Mouse (Mus musculus) spleen, postnatal 14 days (tissue): ENCODE results near the gene Tmem208.

ENCODE experiments used
- DNase-seq, 2 experiments: peaks; one replicate each; pipeline ENCODE4 v3.0.0; 2021 to 2022; ENCODE audit warnings: low spot score in 2 of 2

Tmem208 gene

GRCm38 (mm10) chr8:105298351-105299252 is 27.6 kb upstream of the Tmem208 start:
- no peak for DNase-seq

GRCm38 (mm10) chr8:105299962-105300361 is 26.2 kb upstream of the Tmem208 start:
- peak; percentile 67 to 72 for DNase-seq

- DNase-seq = no peak
Measured at GRCm38 (mm10) chr8:105303396-105303795, 22.8 kb upstream of the Tmem208 start.

GRCm38 (mm10) chr8:105303874-105304273 is 22.3 kb upstream of the Tmem208 start:
- no peak for DNase-seq

- no peak for DNase-seq
Measured at GRCm38 (mm10) chr8:105304325-105305210, 21.6 kb upstream of the Tmem208 start.

GRCm38 (mm10) chr8:105305211-105306145 is 20.7 kb upstream of the Tmem208 start, which contains the start of gene Elmo3:
TSS of gene Elmo3 (plus strand) at chr8:105305601.
- DNase-seq = no peak

GRCm38 (mm10) chr8:105306146-105306691 is 19.9 kb upstream of the Tmem208 start:
- DNase-seq = no peak

GRCm38 (mm10) chr8:105307670-105308069 is 18.5 kb upstream of the Tmem208 start:
- DNase-seq = no peak

- no peak for DNase-seq
Measured at GRCm38 (mm10) chr8:105308428-105308827, 17.7 kb upstream of the Tmem208 start.

- DNase-seq = no peak
Measured at GRCm38 (mm10) chr8:105309142-105309847, 16.9 kb upstream of the Tmem208 start.

GRCm38 (mm10) chr8:105310118-105310517 is 16.0 kb upstream of the Tmem208 start:
- DNase-seq = no peak

- DNase-seq = no peak
Measured at GRCm38 (mm10) chr8:105311718-105312117, 14.4 kb upstream of the Tmem208 start.

- DNase-seq = no peak
Measured at GRCm38 (mm10) chr8:105312891-105313481, 13.2 kb upstream of the Tmem208 start.

- DNase-seq = no peak
Measured at GRCm38 (mm10) chr8:105313622-105314402, 12.3 kb upstream of the Tmem208 start.

GRCm38 (mm10) chr8:105315073-105315769 is 10.9 kb upstream of the Tmem208 start:
- DNase-seq = no peak

GRCm38 (mm10) chr8:105317941-105318340 is 8.2 kb upstream of the Tmem208 start:
- DNase-seq = no peak

- DNase-seq = no peak
Measured at GRCm38 (mm10) chr8:105318662-105319190, 7.4 kb upstream of the Tmem208 start.

GRCm38 (mm10) chr8:105323183-105323582 is 3.0 kb upstream of the Tmem208 start:
- no peak for DNase-seq
